In genomic region chr19:12373004-12373403, GRCm38 (mm10) we compare ENCODE assay signal across 28 mouse cellular contexts. TPM values are rescaled to one million over a fixed set of nuclear protein-coding genes. Genes with fewer than 3 reads are reported as not detected.
"Had no signal": no experiment of that assay in that cellular context is flagged by ENCODE, and none has a peak within 500 bp of the region (broad histone marks: within the 10 kb centered on the region; RNA-seq: fewer than 3 reads in every experiment).

No protein-coding gene starts in this region.

- H3K27ac ChIP-seq: lung, embryonic 15.5 days; macrophage; midbrain, embryonic 13.5 days; midbrain, embryonic 15.5 days; neural tube, embryonic 12.5 days had no signal

- H3K27me3 ChIP-seq: lung, embryonic 15.5 days; megakaryocyte, embryonic 14.5 days; midbrain, embryonic 13.5 days; midbrain, embryonic 15.5 days; neural tube, embryonic 12.5 days had no signal

- H3K9ac ChIP-seq: liver, postnatal 0 days; lung, embryonic 15.5 days; midbrain, embryonic 13.5 days; midbrain, embryonic 15.5 days; neural tube, embryonic 12.5 days had no signal

- H3K9me3 ChIP-seq: lung, embryonic 15.5 days; megakaryocyte, embryonic 14.5 days; midbrain, embryonic 13.5 days; midbrain, embryonic 15.5 days; neural tube, embryonic 12.5 days had no signal

- H3K4me2 ChIP-seq: lung, embryonic 15.5 days; midbrain, embryonic 11.5 days; midbrain, embryonic 13.5 days; midbrain, embryonic 15.5 days; neural tube, embryonic 12.5 days had no signal

- DNase-seq: liver, postnatal 0 days; lung, adult 2 months; lung, postnatal 14 days; lung, postnatal 36 days; retina, postnatal 1 day; right cerebral cortex, adult 18-20 months; right cerebral cortex, postnatal 25 days; right cerebral cortex, postnatal 4 days; spleen, adult 18-20 months; thymus, adult 18-20 months; thymus, postnatal 14 days; thymus, postnatal 36 days had no signal

- ATAC-seq: liver, postnatal 0 days; lung, postnatal 0 days; midbrain, embryonic 13.5 days; midbrain, embryonic 15.5 days had no signal

- H3K4me1 ChIP-seq: lung, embryonic 15.5 days; megakaryocyte, embryonic 14.5 days; midbrain, embryonic 13.5 days; midbrain, embryonic 15.5 days; neural tube, embryonic 12.5 days had no signal

- H3K4me3 ChIP-seq: lung, embryonic 15.5 days; megakaryocyte, embryonic 14.5 days; midbrain, embryonic 13.5 days; midbrain, embryonic 15.5 days; neural tube, embryonic 12.5 days had no signal

- H3K36me3 ChIP-seq: lung, embryonic 15.5 days; midbrain, embryonic 13.5 days; midbrain, embryonic 15.5 days; neural tube, embryonic 12.5 days had no signal

RNA-seq across cellular contexts. Expression of gene Olfr1440, which starts 14.1 kb away (rescaled TPM):
- total RNA-seq: megakaryocyte progenitor cell, adult 5-6 weeks; midbrain, postnatal 0 days; monocyte, adult 5-6 weeks had no signal
- polyA plus RNA-seq: liver, postnatal 0 days; lung, adult 2 months; lung, embryonic 15.5 days; lung, postnatal 0 days; macrophage; midbrain, embryonic 11.5 days; midbrain, embryonic 13.5 days; midbrain, embryonic 15.5 days; midbrain, postnatal 0 days; neural tube, embryonic 12.5 days; neural tube, embryonic 14.5 days; small intestine, adult 2 months; stomach, embryonic 14.5 days; stomach, embryonic 16.5 days; thymus, postnatal 0 days had no signal

RNA-seq across cellular contexts. Expression of gene Olfr1438-ps1, which starts 37.3 kb away (rescaled TPM):
- total RNA-seq: megakaryocyte progenitor cell, adult 5-6 weeks; midbrain, postnatal 0 days; monocyte, adult 5-6 weeks had no signal
- polyA plus RNA-seq: liver, postnatal 0 days; lung, adult 2 months; lung, embryonic 15.5 days; lung, postnatal 0 days; macrophage; midbrain, embryonic 11.5 days; midbrain, embryonic 13.5 days; midbrain, embryonic 15.5 days; midbrain, postnatal 0 days; neural tube, embryonic 12.5 days; neural tube, embryonic 14.5 days; small intestine, adult 2 months; stomach, embryonic 14.5 days; stomach, embryonic 16.5 days; thymus, postnatal 0 days had no signal

RNA-seq across cellular contexts. Expression of gene Olfr1441, which starts 44.2 kb away (rescaled TPM):
- total RNA-seq: megakaryocyte progenitor cell, adult 5-6 weeks; midbrain, postnatal 0 days; monocyte, adult 5-6 weeks had no signal
- polyA plus RNA-seq: liver, postnatal 0 days; lung, adult 2 months; lung, embryonic 15.5 days; lung, postnatal 0 days; macrophage; midbrain, embryonic 11.5 days; midbrain, embryonic 13.5 days; midbrain, embryonic 15.5 days; midbrain, postnatal 0 days; neural tube, embryonic 12.5 days; neural tube, embryonic 14.5 days; small intestine, adult 2 months; stomach, embryonic 14.5 days; stomach, embryonic 16.5 days; thymus, postnatal 0 days had no signal

RNA-seq across cellular contexts. Expression of gene Olfr1437, which starts 48.1 kb away (rescaled TPM):
- total RNA-seq: megakaryocyte progenitor cell, adult 5-6 weeks; midbrain, postnatal 0 days; monocyte, adult 5-6 weeks had no signal
- polyA plus RNA-seq: liver, postnatal 0 days; lung, adult 2 months; lung, embryonic 15.5 days; lung, postnatal 0 days; macrophage; midbrain, embryonic 11.5 days; midbrain, embryonic 13.5 days; midbrain, embryonic 15.5 days; midbrain, postnatal 0 days; neural tube, embryonic 12.5 days; neural tube, embryonic 14.5 days; small intestine, adult 2 months; stomach, embryonic 14.5 days; stomach, embryonic 16.5 days; thymus, postnatal 0 days had no signal

RNA-seq across cellular contexts. Expression of gene Pfpl, which starts 54.7 kb away (rescaled TPM):
- total RNA-seq: megakaryocyte progenitor cell, adult 5-6 weeks; midbrain, postnatal 0 days; monocyte, adult 5-6 weeks had no signal
- polyA plus RNA-seq: liver, postnatal 0 days; lung, adult 2 months; lung, embryonic 15.5 days; lung, postnatal 0 days; macrophage; midbrain, embryonic 11.5 days; midbrain, embryonic 13.5 days; midbrain, embryonic 15.5 days; midbrain, postnatal 0 days; neural tube, embryonic 12.5 days; neural tube, embryonic 14.5 days; small intestine, adult 2 months; stomach, embryonic 14.5 days; stomach, embryonic 16.5 days; thymus, postnatal 0 days had no signal
